Mouse (Mus musculus): ENCODE results near the gene Alkbh1. TPM values are rescaled to one million over a fixed set of nuclear protein-coding genes. Genes with fewer than 3 reads are reported as not detected.

The Alkbh1 gene
- polyA plus RNA-seq, 1 experiment from 2014 or later, result 52.6 TPM

DNA sequence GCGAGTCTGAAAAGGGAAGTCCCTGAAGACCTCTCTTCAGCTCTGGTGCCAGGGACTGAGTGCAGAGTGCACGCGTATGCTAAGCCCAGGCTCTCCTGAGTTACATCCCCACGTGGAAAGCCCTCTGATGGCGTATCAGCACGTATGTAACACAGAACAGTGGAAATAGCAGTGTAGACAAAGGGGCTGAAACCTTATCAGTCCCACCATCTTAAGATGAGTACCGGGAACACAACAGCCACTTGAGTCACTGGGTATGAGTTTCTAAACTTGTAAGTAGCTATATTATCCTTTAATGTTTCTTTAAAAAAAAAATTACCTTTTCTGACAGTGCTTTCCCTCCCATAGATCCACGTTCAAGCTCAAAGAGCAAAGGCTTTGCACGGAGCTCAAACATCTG, 5.6 kb upstream of the Alkbh1 start:
- ATAC-seq (replicated peaks; ENCODE audit: insufficient number of reproducible peaks, low FRiP score, low TSS enrichment), result no peak
- peaks cover 26% of the 10 kb centered on the region for H3K36me3 ChIP-seq (ENCODE audit: control insufficient read depth, insufficient read depth, low read length)
- H3K27me3 ChIP-seq (ENCODE audit: control insufficient read depth, insufficient read depth, low read length), result no peaks in the 10 kb centered on the region
- H3K4me1 ChIP-seq (ENCODE audit: control insufficient read depth, insufficient read depth, low read length), result no peaks in the 10 kb centered on the region; the same call in 1 of the 2 replicates
- no peak overlapping the region for H3K27ac ChIP-seq (ENCODE audit: low read depth, low read length)
- H3K9ac ChIP-seq (ENCODE audit: low read depth, low read length), result no peak overlapping the region
- no peak overlapping the region for H3K4me3 ChIP-seq (ENCODE audit: low read depth, low read length)
- no peak overlapping the region for H3K4me2 ChIP-seq
- no peaks in the 10 kb centered on the region for H3K9me3 ChIP-seq (replicated peaks; ENCODE audit: control insufficient read depth, low read length)
- 87% methylated on average over 9 of the region's 9 CpGs for WGBS (ENCODE audit: insufficient replicate concordance)

DNA sequence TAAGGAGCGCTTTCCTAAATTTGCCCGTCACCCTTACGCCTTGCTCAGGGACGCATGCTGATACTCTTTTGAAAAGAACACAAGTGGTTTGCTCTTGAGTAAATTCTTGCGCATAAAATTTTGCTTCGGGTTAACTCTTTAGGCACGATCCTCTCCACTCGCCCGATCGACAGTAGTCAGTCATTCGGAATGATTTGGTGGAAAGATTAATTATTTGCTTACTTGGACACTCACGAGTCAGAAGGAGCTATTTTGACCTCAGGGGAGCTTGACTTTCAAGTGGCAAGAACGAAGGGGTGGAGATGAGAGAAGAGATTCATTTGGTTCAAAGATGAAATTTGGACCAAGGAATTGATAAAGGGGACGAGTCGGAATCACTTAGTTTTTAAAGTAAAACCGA, 394 bp upstream of the Alkbh1 start:
- WGBS (ENCODE audit: insufficient replicate concordance), result 3% methylated on average over 16 of the region's 16 CpGs

GRCm38 (mm10) chr12:87443115-87443699, 610 bp downstream of the Alkbh1 start:
- no peaks in the 10 kb centered on the region for H3K27me3 ChIP-seq (ENCODE audit: control insufficient read depth, insufficient read depth, low read length)
- ATAC-seq (replicated peaks; ENCODE audit: insufficient number of reproducible peaks, low FRiP score, low TSS enrichment), result peak; percentile 69; the same call in 1 of the 2 replicates
- H3K27ac ChIP-seq (ENCODE audit: low read depth, low read length), result peak overlapping the region; percentile 89
- peak overlapping the region; percentile 99 for H3K4me3 ChIP-seq (ENCODE audit: low read depth, low read length)
- peak overlapping the region; percentile 83 for H3K4me2 ChIP-seq
- H3K4me1 ChIP-seq (ENCODE audit: control insufficient read depth, insufficient read depth, low read length), result peaks cover 8% of the 10 kb centered on the region
- H3K9me3 ChIP-seq (replicated peaks; ENCODE audit: control insufficient read depth, low read length), result no peaks in the 10 kb centered on the region
- peak overlapping the region; percentile 98 for H3K9ac ChIP-seq (ENCODE audit: low read depth, low read length)
- H3K36me3 ChIP-seq (ENCODE audit: control insufficient read depth, insufficient read depth, low read length), result peaks cover 21% of the 10 kb centered on the region
- WGBS (ENCODE audit: insufficient replicate concordance), result under 1% methylated on average over 33 of the region's 33 CpGs

More for the DNA sequence above, 394 bp upstream of the Alkbh1 start:
- no peak for ATAC-seq (replicated peaks; ENCODE audit: insufficient number of reproducible peaks, low FRiP score, low TSS enrichment)
- peaks cover 27% of the 10 kb centered on the region for H3K36me3 ChIP-seq (ENCODE audit: control insufficient read depth, insufficient read depth, low read length)
- H3K9ac ChIP-seq (ENCODE audit: low read depth, low read length), result peak overlapping the region; percentile 98
- H3K4me3 ChIP-seq (ENCODE audit: low read depth, low read length), result peak overlapping the region; percentile 99
- peaks cover 8% of the 10 kb centered on the region for H3K4me1 ChIP-seq (ENCODE audit: control insufficient read depth, insufficient read depth, low read length)
- H3K27ac ChIP-seq (ENCODE audit: low read depth, low read length), result no peak overlapping the region; the same call in 1 of the 2 replicates
- H3K4me2 ChIP-seq, result peak overlapping the region; percentile 83
- no peaks in the 10 kb centered on the region for H3K9me3 ChIP-seq (replicated peaks; ENCODE audit: control insufficient read depth, low read length)
- H3K27me3 ChIP-seq (ENCODE audit: control insufficient read depth, insufficient read depth, low read length), result no peaks in the 10 kb centered on the region

GRCm38 (mm10) chr12:87442177-87443114, 1.4 kb downstream of the Alkbh1 start:
- ATAC-seq (replicated peaks; ENCODE audit: insufficient number of reproducible peaks, low FRiP score, low TSS enrichment), result no peak
- Histone ChIP-seq H3K4me3 (ENCODE audit: low read depth, low read length) (peak overlapping the region; percentile 99), H3K27ac (ENCODE audit: low read depth, low read length) (peak overlapping the region; percentile 89; the same call in 1 of the 2 replicates), H3K36me3 (ENCODE audit: control insufficient read depth, insufficient read depth, low read length) (peaks cover 24% of the 10 kb centered on the region), H3K9ac (ENCODE audit: low read depth, low read length) (peak overlapping the region; percentile 98), H3K4me1 (ENCODE audit: control insufficient read depth, insufficient read depth, low read length) (peaks cover 8% of the 10 kb centered on the region), H3K4me2 (peak overlapping the region; percentile 83), H3K9me3 (replicated peaks; ENCODE audit: control insufficient read depth, low read length) (no peaks in the 10 kb centered on the region), H3K27me3 (ENCODE audit: control insufficient read depth, insufficient read depth, low read length) (no peaks in the 10 kb centered on the region)
- WGBS (ENCODE audit: insufficient replicate concordance), result 26% methylated on average over 12 of the region's 12 CpGs

DNA sequence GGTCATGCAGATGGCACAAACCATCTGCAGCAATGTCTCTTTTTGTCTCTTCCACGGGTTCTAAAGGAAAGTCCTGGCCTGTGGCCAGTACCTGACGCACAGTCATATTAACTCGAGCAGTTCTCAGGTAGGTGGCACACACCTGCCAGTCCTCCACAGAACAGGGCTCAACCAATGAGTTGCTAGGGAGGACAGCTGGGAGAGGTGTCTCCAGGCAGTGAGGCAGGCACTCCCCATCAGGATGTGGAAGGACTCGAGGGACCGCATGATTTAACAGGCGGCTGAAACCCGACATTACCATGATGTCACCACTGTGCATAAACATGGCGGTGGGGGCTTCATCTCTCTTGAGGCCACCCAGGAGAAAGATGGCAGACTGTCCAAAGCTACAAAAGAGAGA, 14.9 kb downstream of the Alkbh1 start:
- peaks cover 55% of the 10 kb centered on the region for H3K36me3 ChIP-seq (ENCODE audit: control insufficient read depth, insufficient read depth, low read length)
- H3K4me1 ChIP-seq (ENCODE audit: control insufficient read depth, insufficient read depth, low read length), result no peaks in the 10 kb centered on the region
- 87% methylated on average over 8 of the region's 8 CpGs for WGBS (ENCODE audit: insufficient replicate concordance)
- H3K27me3 ChIP-seq (ENCODE audit: control insufficient read depth, insufficient read depth, low read length), result no peaks in the 10 kb centered on the region
- H3K27ac ChIP-seq (ENCODE audit: low read depth, low read length), result no peak overlapping the region
- H3K4me3 ChIP-seq (ENCODE audit: low read depth, low read length), result no peak overlapping the region
- no peak overlapping the region for H3K4me2 ChIP-seq
- no peak for ATAC-seq (replicated peaks; ENCODE audit: insufficient number of reproducible peaks, low FRiP score, low TSS enrichment)
- H3K9ac ChIP-seq (ENCODE audit: low read depth, low read length), result no peak overlapping the region
- no peaks in the 10 kb centered on the region for H3K9me3 ChIP-seq (replicated peaks; ENCODE audit: control insufficient read depth, low read length)

GRCm38 (mm10) chr12:87428295-87428694, 15.5 kb downstream of the Alkbh1 start:
- H3K27ac ChIP-seq (ENCODE audit: low read depth, low read length), result no peak overlapping the region
- 91% methylated on average over 2 of the region's 2 CpGs for WGBS (ENCODE audit: insufficient replicate concordance)
- H3K36me3 ChIP-seq (ENCODE audit: control insufficient read depth, insufficient read depth, low read length), result peaks cover 54% of the 10 kb centered on the region

DNA sequence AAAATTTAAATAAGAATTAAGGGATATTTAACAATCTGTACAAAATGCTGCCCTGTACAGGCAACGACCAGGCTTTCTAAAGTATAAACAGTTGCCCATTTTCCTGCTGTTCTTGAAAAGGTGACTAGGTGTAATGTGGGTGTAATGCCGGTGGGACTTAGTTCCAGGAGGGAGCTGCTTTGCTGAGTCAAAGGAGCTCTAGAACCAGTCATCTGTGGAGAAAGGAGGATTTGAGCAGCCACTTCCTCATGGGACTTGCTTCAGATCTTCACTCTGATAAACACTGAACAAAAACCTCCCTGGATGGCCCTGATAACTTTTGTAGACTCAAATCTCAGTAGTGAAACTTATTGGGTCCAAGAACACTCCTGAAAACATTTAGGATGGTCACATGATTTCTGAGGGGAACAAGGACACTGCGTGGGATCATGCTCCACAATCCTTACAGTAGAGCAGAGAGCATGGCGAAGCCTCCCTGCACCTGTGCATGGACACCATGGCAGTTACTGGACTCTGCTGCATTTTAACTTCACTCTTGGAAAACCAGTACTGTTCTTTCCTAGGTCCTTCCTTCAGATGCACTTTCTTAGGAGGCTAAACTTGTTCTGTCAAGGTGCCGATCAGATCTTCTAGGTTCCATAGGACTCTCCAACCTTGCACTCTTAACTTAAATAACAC, 17.3 kb downstream of the Alkbh1 start:
- Histone ChIP-seq H3K27ac (ENCODE audit: low read depth, low read length) (no peak overlapping the region), H3K36me3 (ENCODE audit: control insufficient read depth, insufficient read depth, low read length) (peaks cover 41% of the 10 kb centered on the region), H3K4me1 (ENCODE audit: control insufficient read depth, insufficient read depth, low read length) (no peaks in the 10 kb centered on the region), H3K27me3 (ENCODE audit: control insufficient read depth, insufficient read depth, low read length) (no peaks in the 10 kb centered on the region), H3K4me2 (no peak overlapping the region), H3K9me3 (replicated peaks; ENCODE audit: control insufficient read depth, low read length) (no peaks in the 10 kb centered on the region), H3K4me3 (ENCODE audit: low read depth, low read length) (no peak overlapping the region), H3K9ac (ENCODE audit: low read depth, low read length) (no peak overlapping the region)
- WGBS (ENCODE audit: insufficient replicate concordance), result 91% methylated on average over 5 of the region's 5 CpGs
- ATAC-seq (replicated peaks; ENCODE audit: insufficient number of reproducible peaks, low FRiP score, low TSS enrichment), result no peak

More at GRCm38 (mm10) chr12:87428295-87428694, 15.5 kb downstream of the Alkbh1 start:
- no peaks in the 10 kb centered on the region for H3K4me1 ChIP-seq (ENCODE audit: control insufficient read depth, insufficient read depth, low read length)
- no peak overlapping the region for H3K4me2 ChIP-seq
- no peaks in the 10 kb centered on the region for H3K27me3 ChIP-seq (ENCODE audit: control insufficient read depth, insufficient read depth, low read length)
- H3K9ac ChIP-seq (ENCODE audit: low read depth, low read length), result no peak overlapping the region
- H3K4me3 ChIP-seq (ENCODE audit: low read depth, low read length), result no peak overlapping the region
- ATAC-seq (replicated peaks; ENCODE audit: insufficient number of reproducible peaks, low FRiP score, low TSS enrichment), result no peak
- no peaks in the 10 kb centered on the region for H3K9me3 ChIP-seq (replicated peaks; ENCODE audit: control insufficient read depth, low read length)

- 0 out of 2 replicates have a peak, but pooled peaks cover 2% of the 10 kb centered on the region for H3K4me1 ChIP-seq (ENCODE audit: control insufficient read depth, insufficient read depth, low read length)
- no peak overlapping the region for H3K9ac ChIP-seq (ENCODE audit: low read depth, low read length)
- H3K9me3 ChIP-seq (replicated peaks; ENCODE audit: control insufficient read depth, low read length), result no peaks in the 10 kb centered on the region
- no peak overlapping the region for H3K4me3 ChIP-seq (ENCODE audit: low read depth, low read length)
- 40% methylated on average over 3 of the region's 3 CpGs for WGBS (ENCODE audit: insufficient replicate concordance)
- H3K4me2 ChIP-seq, result no peak overlapping the region
- no peak overlapping the region for H3K27ac ChIP-seq (ENCODE audit: low read depth, low read length)
- ATAC-seq (replicated peaks; ENCODE audit: insufficient number of reproducible peaks, low FRiP score, low TSS enrichment), result no peak
- H3K27me3 ChIP-seq (ENCODE audit: control insufficient read depth, insufficient read depth, low read length), result no peaks in the 10 kb centered on the region
- H3K36me3 ChIP-seq (ENCODE audit: control insufficient read depth, insufficient read depth, low read length), result peaks cover 27% of the 10 kb centered on the region
Observed at GRCm38 (mm10) chr12:87424516-87424915, 19.3 kb downstream of the Alkbh1 start.
